Mouse (Mus musculus): ENCODE data around the gene Mms19.

Mms19 gene

DNA sequence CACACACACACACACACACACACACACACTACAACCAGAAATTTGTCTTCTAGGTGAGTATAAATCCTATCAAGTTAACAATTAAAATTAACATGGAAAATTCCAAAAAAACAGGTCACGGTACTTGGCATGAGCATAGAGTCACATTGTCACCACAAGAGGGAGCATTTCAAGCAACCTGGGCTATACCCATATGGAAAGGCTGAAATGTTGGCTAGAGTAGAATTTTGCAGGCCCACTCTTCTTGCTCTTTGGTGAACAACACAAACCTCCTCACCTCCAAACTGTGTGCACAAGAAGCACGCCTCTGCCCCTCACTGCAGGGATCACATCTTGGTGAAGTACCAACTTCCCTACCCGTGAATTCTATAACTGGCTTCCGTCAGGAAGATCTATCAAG, 82.1 kb downstream of the Mms19 start:
- DNase-seq (ENCODE audit: low spot score) = peak; percentile 15

DNA sequence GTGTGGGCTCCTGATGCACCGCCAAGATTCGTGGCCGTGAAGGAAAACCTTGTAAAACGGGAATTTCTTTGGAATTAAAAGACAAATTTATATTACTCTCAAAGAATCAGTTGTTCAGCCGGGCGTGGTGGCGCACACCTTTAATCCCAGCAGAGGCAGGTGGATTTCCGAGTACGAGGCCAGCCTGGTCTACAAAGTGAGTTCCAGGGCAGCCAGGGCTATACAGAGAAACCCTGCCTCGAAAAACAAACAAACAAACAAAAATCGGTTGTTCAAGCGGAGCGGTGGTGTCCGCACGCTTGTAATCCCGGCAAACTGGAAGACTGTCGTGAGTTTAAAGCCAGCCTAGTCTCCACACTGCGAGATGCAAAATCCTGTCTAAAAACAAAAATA, 84.6 kb downstream of the Mms19 start:
- DNase-seq (ENCODE audit: low spot score) = no peak

DNA sequence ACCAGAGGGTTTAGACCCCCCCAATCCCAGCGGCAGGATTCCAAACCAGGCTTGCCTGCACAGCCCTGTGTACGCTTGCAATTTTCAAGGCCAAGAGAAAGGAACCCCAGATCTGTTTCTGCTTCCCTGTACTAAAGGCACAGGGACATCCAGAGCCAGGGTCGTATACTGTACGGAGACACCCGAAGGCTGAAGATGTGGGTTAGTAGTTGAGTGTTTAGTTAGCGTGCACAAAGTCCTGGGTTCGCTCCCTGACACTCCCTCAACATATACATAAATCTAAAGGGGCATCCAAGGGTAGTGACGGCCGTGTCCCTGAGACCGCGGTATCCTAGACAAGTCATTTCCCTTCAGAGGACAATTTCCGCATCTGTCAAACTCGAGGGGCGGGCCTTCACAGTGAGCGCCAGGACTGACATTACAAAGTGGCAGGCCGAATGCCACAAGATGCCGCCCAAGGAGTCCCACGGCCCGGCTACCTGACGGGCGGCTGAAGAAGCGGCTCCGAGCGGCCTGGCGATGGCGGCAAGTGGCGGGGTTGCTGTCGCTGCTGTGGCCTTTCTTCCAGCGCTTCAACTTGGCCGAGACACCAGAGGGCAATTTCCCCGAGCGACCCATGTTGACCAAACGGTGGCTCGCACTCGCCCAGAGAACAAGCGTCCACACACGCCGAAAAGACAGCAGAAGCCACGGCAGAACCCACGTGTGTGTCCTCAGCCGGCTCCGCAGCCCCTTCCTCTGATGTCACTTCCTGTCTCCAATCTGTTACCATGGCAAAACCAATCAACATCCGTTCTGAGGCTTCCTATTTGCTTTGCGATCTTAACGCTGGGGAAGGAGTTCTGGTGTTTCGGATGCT, 85.3 kb downstream of the Mms19 start, which contains the start of gene Rrp12:
TSS of gene Rrp12 (minus strand) at position 714 of the 859 bp plus-strand sequence.
- DNase-seq (ENCODE audit: low spot score) = peak; percentile 69

DNA sequence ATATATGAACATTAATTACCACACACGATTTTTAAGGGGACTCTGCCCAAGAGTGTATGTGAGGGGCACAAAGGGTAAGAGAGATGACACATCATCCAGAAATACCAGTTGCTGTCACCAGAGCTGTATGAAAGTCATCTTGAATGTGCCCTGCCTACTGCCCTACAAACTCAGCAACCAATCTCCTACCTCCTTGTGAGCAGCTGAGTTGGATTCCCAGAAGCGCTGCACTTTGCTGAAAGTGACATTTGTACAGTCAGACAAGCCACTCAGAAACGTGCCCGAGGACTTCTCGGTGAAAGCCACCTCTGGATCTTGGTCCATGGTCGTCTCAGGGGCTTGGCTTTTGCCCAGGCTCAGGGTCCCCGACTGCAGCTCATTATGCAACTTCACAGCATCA, 86.0 kb downstream of the Mms19 start:
- DNase-seq (ENCODE audit: low spot score) = no peak
